Comparison of ENCODE assay signal across 8 mouse cellular contexts in genomic region chr13:37994405-37994749, GRCm38 (mm10). TPM values are rescaled to one million over a fixed set of nuclear protein-coding genes. Genes with fewer than 3 reads are reported as not detected.
DNase-seq lines count a peak whose midpoint lies in the region; ATAC-seq and TF ChIP-seq lines count a peak whose summit lies in the region.

No protein-coding gene starts in this region.

- no peak; a peak in 1 of 4 replicates for TF ChIP-seq POLR2A in MEL (IDR thresholded peaks at IDR 0.05; ENCODE audit: control insufficient read depth in 1 of 2, insufficient read depth in 1 of 2, low read depth in 1 of 2, low read length in 2 of 2, poor library complexity in 1 of 2)

- WGBS in heart, embryonic 15.5 days: 13% methylated on average over 7 of the region's 7 CpGs
- WGBS in hindbrain, embryonic 10.5 days: 23% methylated on average over 7 of the region's 7 CpGs
- WGBS in midbrain, embryonic 10.5 days: 26% methylated on average over 7 of the region's 7 CpGs

- no peak for DNase-seq in heart, postnatal 14 days
- no peak for DNase-seq in MEL (ENCODE audit: low read depth, low spot score)
- no peak for DNase-seq in hindbrain, embryonic 10.5 days (ENCODE audit: low spot score)
- no peak for DNase-seq in midbrain, embryonic 10.5 days (ENCODE audit: low spot score)
- DNase-seq in gastrocnemius, postnatal 10 days: no peak
- DNase-seq in retina, postnatal 1 day: no peak
- no peak for DNase-seq in embryo, embryonic 11 days

- H3K4me1 ChIP-seq in heart, embryonic 15.5 days (replicated peaks): peaks cover 8% of the 10 kb centered on the region; the same call in 1 of the 2 replicates
- H3K4me1 ChIP-seq in MEL (ENCODE audit: control insufficient read depth in 1 of 2, insufficient read depth in 2 of 2, low read length in 2 of 2): peaks cover 2 to 5% of the 10 kb centered on the region in 2 experiments; a peak in 3 of 4 replicates
- H3K4me1 ChIP-seq in hindbrain, embryonic 10.5 days (replicated peaks): peaks cover 14% of the 10 kb centered on the region
- H3K4me1 ChIP-seq in midbrain, embryonic 10.5 days: peaks cover 15% of the 10 kb centered on the region

- H3K27ac ChIP-seq in heart, embryonic 15.5 days: peak overlapping the region; percentile 94
- H3K27ac ChIP-seq in MEL (ENCODE audit: control insufficient read depth, low read depth, low read length): peak overlapping the region; percentile 74
- H3K27ac ChIP-seq in hindbrain, embryonic 10.5 days: peak overlapping the region; percentile 98
- H3K27ac ChIP-seq in midbrain, embryonic 10.5 days (replicated peaks): peak overlapping the region; percentile 98

- H3K36me3 ChIP-seq in heart, embryonic 15.5 days: peaks cover 15% of the 10 kb centered on the region
- peaks cover 18 to 19% of the 10 kb centered on the region in 2 experiments for H3K36me3 ChIP-seq in MEL (ENCODE audit: control insufficient read depth in 1 of 2, insufficient read depth in 2 of 2, low read length in 2 of 2)
- peaks cover 26% of the 10 kb centered on the region for H3K36me3 ChIP-seq in hindbrain, embryonic 10.5 days
- peaks cover 22% of the 10 kb centered on the region for H3K36me3 ChIP-seq in midbrain, embryonic 10.5 days

- ATAC-seq in heart, embryonic 15.5 days (replicated peaks; ENCODE audit: insufficient number of reproducible peaks, insufficient read depth, low FRiP score, low read depth): 0 out of 2 replicates have a peak, but pooled peaks have one; percentile 7

- TF ChIP-seq CTCF in MEL (IDR thresholded peaks at IDR 0.05 in 2 of 3, conservative IDR thresholded peaks at IDR 0.05 in 1 of 3; ENCODE audit: control insufficient read depth in 1 of 3, insufficient read depth in 1 of 3, low read depth in 2 of 3, low read length in 3 of 3, poor library complexity in 1 of 3, severe bottlenecking in 1 of 3): no peak

- H3K27me3 ChIP-seq in heart, embryonic 15.5 days: no peaks in the 10 kb centered on the region
- H3K27me3 ChIP-seq in MEL (ENCODE audit: control insufficient read depth in 1 of 2, insufficient read depth in 2 of 2, low read length in 2 of 2): no peaks in the 10 kb centered on the region
- H3K27me3 ChIP-seq in hindbrain, embryonic 10.5 days (ENCODE audit: insufficient read depth, poor library complexity, severe bottlenecking): 0 out of 2 replicates have a peak, but pooled peaks cover 6% of the 10 kb centered on the region
- peaks cover 3% of the 10 kb centered on the region; the same call in 1 of the 2 replicates for H3K27me3 ChIP-seq in midbrain, embryonic 10.5 days (ENCODE audit: low read depth, poor library complexity, severe bottlenecking)

- no peak for TF ChIP-seq RAD21 in MEL (IDR thresholded peaks at IDR 0.05; ENCODE audit: low read depth, low read length)

- no peak; a peak in 1 of 4 replicates for TF ChIP-seq EP300 in MEL (IDR thresholded peaks at IDR 0.05; ENCODE audit: low read depth in 1 of 2, low read length in 2 of 2)

- intact Hi-C loops in heart, postnatal 14 days (cut with DNase I): loop anchor here (2.0 kb wide), 1 partner anchor 42 kb away; the partner anchor contains the start of genes Cage1 and Riok1

- peak overlapping the region; percentile 86 for H3K4me3 ChIP-seq in heart, embryonic 15.5 days
- H3K4me3 ChIP-seq in MEL (ENCODE audit: control insufficient read depth in 1 of 2, insufficient read depth in 1 of 2, low read depth in 2 of 2, low read length in 2 of 2): peak overlapping the region; percentile 42 to 46
- H3K4me3 ChIP-seq in hindbrain, embryonic 10.5 days: peak overlapping the region; percentile 94
- peak overlapping the region; percentile 92 for H3K4me3 ChIP-seq in midbrain, embryonic 10.5 days

- H3K79me2 ChIP-seq in MEL (ENCODE audit: control insufficient read depth, insufficient read depth, low read length, poor library complexity): peaks cover 31% of the 10 kb centered on the region

- H3K4me2 ChIP-seq in heart, embryonic 15.5 days: peak overlapping the region; percentile 77

- no peaks in the 10 kb centered on the region for H3K9me3 ChIP-seq in heart, embryonic 15.5 days (replicated peaks)
- H3K9me3 ChIP-seq in MEL (replicated peaks; ENCODE audit: insufficient read depth, low read length): no peaks in the 10 kb centered on the region
- no peaks in the 10 kb centered on the region for H3K9me3 ChIP-seq in hindbrain, embryonic 10.5 days
- no peaks in the 10 kb centered on the region for H3K9me3 ChIP-seq in midbrain, embryonic 10.5 days (replicated peaks)

- H3K9ac ChIP-seq in heart, embryonic 15.5 days: peak overlapping the region; percentile 54
- peak overlapping the region; percentile 71 for H3K9ac ChIP-seq in MEL (ENCODE audit: control insufficient read depth, low read depth, low read length, poor library complexity, severe bottlenecking)

TF ChIP-seq in MEL, 35 proteins besides CTCF, POLR2A, EP300 and RAD21 (continues in another document):
- TF ChIP-seq ELF1 (IDR thresholded peaks at IDR 0.05; ENCODE audit: low read depth, low read length): no peak
- TF ChIP-seq ZNF384 (IDR thresholded peaks at IDR 0.05; ENCODE audit: low read depth, low read length): no peak
- TF ChIP-seq POLR2AphosphoS5 (IDR thresholded peaks at IDR 0.05; ENCODE audit: borderline replicate concordance, low read depth, low read length): no peak
- TF ChIP-seq USF2 (IDR thresholded peaks at IDR 0.05; ENCODE audit: borderline replicate concordance in 1 of 2, insufficient read depth in 1 of 2, low read depth in 1 of 2, low read length in 2 of 2): no peak
- TF ChIP-seq MAFK (IDR thresholded peaks at IDR 0.05; ENCODE audit: borderline replicate concordance, low read depth, low read length): no peak
- TF ChIP-seq ZMIZ1 (IDR thresholded peaks at IDR 0.05; ENCODE audit: low read depth, low read length): peak; percentile 81; the same call in 1 of the 2 replicates
- TF ChIP-seq USF1 (IDR thresholded peaks at IDR 0.05; ENCODE audit: low read depth, low read length): no peak
- no peak for TF ChIP-seq TBP (IDR thresholded peaks at IDR 0.05; ENCODE audit: low read depth, low read length)
- no peak for TF ChIP-seq KAT2A (conservative IDR thresholded peaks at IDR 0.05; ENCODE audit: low read depth, low read length)
- TF ChIP-seq BHLHE40 (IDR thresholded peaks at IDR 0.05; ENCODE audit: borderline replicate concordance, low read depth, low read length): no peak
- TF ChIP-seq MYC (IDR thresholded peaks at IDR 0.05; ENCODE audit: low read depth, low read length): 0 out of 2 replicates have a peak, but pooled peaks have one; percentile 16
- no peak for TF ChIP-seq NRF1 (IDR thresholded peaks at IDR 0.05; ENCODE audit: insufficient read depth, low read depth, low read length, poor library complexity, severe bottlenecking)
- TF ChIP-seq MAX (IDR thresholded peaks at IDR 0.05; ENCODE audit: low read length): no peak
- TF ChIP-seq SMC3 (IDR thresholded peaks at IDR 0.05; ENCODE audit: low read depth, low read length): no peak
- no peak for TF ChIP-seq JUND (IDR thresholded peaks at IDR 0.05; ENCODE audit: low read depth, low read length)
- 0 out of 2 replicates have a peak, but pooled peaks have one; percentile 82 for TF ChIP-seq POLR2AphosphoS2 (IDR thresholded peaks at IDR 0.05; ENCODE audit: low read length)
- TF ChIP-seq GATA1 (IDR thresholded peaks at IDR 0.05; ENCODE audit: low read depth, low read length): no peak
- TF ChIP-seq TAL1 (IDR thresholded peaks at IDR 0.05; ENCODE audit: low read length): no peak
- no peak for TF ChIP-seq UBTF (IDR thresholded peaks at IDR 0.05; ENCODE audit: borderline replicate concordance, insufficient read depth, low read depth, low read length)
- TF ChIP-seq E2F4 (IDR thresholded peaks at IDR 0.05; ENCODE audit: borderline replicate concordance, low read depth, low read length): no peak
- no peak for TF ChIP-seq ZKSCAN1 (IDR thresholded peaks at IDR 0.05; ENCODE audit: low read depth, low read length)
- TF ChIP-seq GABPA (IDR thresholded peaks at IDR 0.05; ENCODE audit: low read depth, low read length): no peak
- TF ChIP-seq MEF2A (IDR thresholded peaks at IDR 0.05; ENCODE audit: extremely low read depth, insufficient replicate concordance, low read depth, low read length, poor library complexity, severe bottlenecking): no peak
- TF ChIP-seq NELFE (IDR thresholded peaks at IDR 0.05; ENCODE audit: low read depth, low read length): no peak

RNA-seq across cellular contexts. Expression of gene Ssr1, which starts 0.4 kb away (rescaled TPM):
- polyA plus RNA-seq in heart, embryonic 15.5 days (2015; fragmentation: Nextera tagmentation; extraction: Ambion mirVana): 78.6 and 79.1 TPM in 2 replicates
- total RNA-seq in heart, postnatal 14 days (2021): 10 to 100 TPM; 46.5 to 52.1 TPM
- total RNA-seq in MEL (2012; rRNA removed): 76.7 and 77.2 TPM in 2 replicates
- polyA plus RNA-seq in MEL (2012; ENCODE audit: insufficient read depth in 1 of 2, insufficient read length in 2 of 2, low read depth in 1 of 2, low replicate concordance in 2 of 2, missing spikeins in 1 of 2): 100 to 1,000 TPM in 1 of 2 experiments, 10 to 100 TPM in 1; 30.9 to 104 TPM
- 83.6 and 103 TPM in 2 replicates for polyA plus RNA-seq in hindbrain, embryonic 10.5 days (2016; fragmentation: Nextera tagmentation; extraction: Ambion mirVana)
- 116 and 119 TPM in 2 replicates for polyA plus RNA-seq in midbrain, embryonic 10.5 days (2016; fragmentation: Nextera tagmentation; extraction: Ambion mirVana)
- 10 to 100 TPM; 64.8 to 87.4 TPM for total RNA-seq in gastrocnemius, postnatal 10 days (2021)

RNA-seq across cellular contexts. Expression of gene Riok1, which starts 42.4 kb away (rescaled TPM):
- 29.6 and 31.3 TPM in 2 replicates for polyA plus RNA-seq in heart, embryonic 15.5 days (2015; fragmentation: Nextera tagmentation; extraction: Ambion mirVana)
- total RNA-seq in heart, postnatal 14 days (2021): 10 to 100 TPM; 11.7 to 14.2 TPM
- total RNA-seq in MEL (2012; rRNA removed): 37.6 and 43.7 TPM in 2 replicates
- polyA plus RNA-seq in MEL (2012; ENCODE audit: insufficient read depth in 1 of 2, insufficient read length in 2 of 2, low read depth in 1 of 2, low replicate concordance in 2 of 2, missing spikeins in 1 of 2): 10 to 100 TPM in 1 of 2 experiments, not detected in 1; 40.5 TPM
- 46.7 and 50.7 TPM in 2 replicates for polyA plus RNA-seq in hindbrain, embryonic 10.5 days (2016; fragmentation: Nextera tagmentation; extraction: Ambion mirVana)
- 50.8 and 53.6 TPM in 2 replicates for polyA plus RNA-seq in midbrain, embryonic 10.5 days (2016; fragmentation: Nextera tagmentation; extraction: Ambion mirVana)
- total RNA-seq in gastrocnemius, postnatal 10 days (2021): 10 to 100 TPM; 11.2 to 14.6 TPM

RNA-seq across cellular contexts. Expression of gene Cage1, which starts 42.5 kb away (rescaled TPM):
- polyA plus RNA-seq in heart, embryonic 15.5 days (2015; fragmentation: Nextera tagmentation; extraction: Ambion mirVana): 1.00 and 1.3 TPM in 2 replicates
- total RNA-seq in heart, postnatal 14 days (2021): 1 to 10 TPM; 1.3 to 1.4 TPM
- 1.0 and 1.1 TPM in 2 replicates for total RNA-seq in MEL (2012; rRNA removed)
- polyA plus RNA-seq in MEL (2012; ENCODE audit: insufficient read depth in 1 of 2, insufficient read length in 2 of 2, low read depth in 1 of 2, low replicate concordance in 2 of 2, missing spikeins in 1 of 2): under 1 TPM in 1 of 2 experiments, not detected in 1; 0.78 TPM
- polyA plus RNA-seq in hindbrain, embryonic 10.5 days (2016; fragmentation: Nextera tagmentation; extraction: Ambion mirVana): 0.71 and 0.75 TPM in 2 replicates
- 0.63 and 0.97 TPM in 2 replicates for polyA plus RNA-seq in midbrain, embryonic 10.5 days (2016; fragmentation: Nextera tagmentation; extraction: Ambion mirVana)
- 1 to 10 TPM in 1 of 2 experiments, under 1 TPM in 1; 0.92 to 1.4 TPM for total RNA-seq in gastrocnemius, postnatal 10 days (2021)

Comparison
In these comparisons a context has a peak if more than half of its experiments do, and no peak if none do; other contexts are left out.
1. H3K4me3 ChIP-seq: peak in every context shown above with its lines; median percentile 94 in hindbrain, embryonic 10.5 days; 92 in midbrain, embryonic 10.5 days; 86 in heart, embryonic 15.5 days; 44 in MEL.